Mouse (Mus musculus) right cerebral cortex, postnatal 10 days (tissue): ENCODE measurements around the gene Grn.

Source experiments
- DNase-seq, 2 experiments: peaks; one replicate each; pipeline ENCODE4 v3.0.0; 2021; ENCODE audit warnings: low spot score in 2 of 2

The Grn gene

DNA sequence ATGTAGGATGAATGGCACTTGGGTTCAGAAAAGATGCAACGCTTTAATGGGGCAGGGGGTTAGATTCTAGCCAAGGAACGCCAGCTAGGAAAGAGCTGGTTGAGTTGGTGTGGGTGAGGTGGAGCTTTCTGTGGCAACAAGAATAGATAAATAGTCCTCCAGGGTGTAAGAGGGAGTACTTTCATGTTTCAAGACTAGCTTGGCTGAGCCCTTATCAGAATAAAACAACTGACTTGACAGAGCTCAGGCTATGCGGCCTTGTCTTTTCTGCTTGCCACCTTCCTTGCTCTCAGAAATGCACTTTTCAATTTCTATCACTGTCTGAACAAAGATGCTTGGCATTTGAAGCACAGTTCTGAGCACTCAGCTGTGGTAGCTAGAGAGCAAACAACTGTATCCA lies 44.9 kb downstream of the Grn start:
- no peak for DNase-seq

DNA sequence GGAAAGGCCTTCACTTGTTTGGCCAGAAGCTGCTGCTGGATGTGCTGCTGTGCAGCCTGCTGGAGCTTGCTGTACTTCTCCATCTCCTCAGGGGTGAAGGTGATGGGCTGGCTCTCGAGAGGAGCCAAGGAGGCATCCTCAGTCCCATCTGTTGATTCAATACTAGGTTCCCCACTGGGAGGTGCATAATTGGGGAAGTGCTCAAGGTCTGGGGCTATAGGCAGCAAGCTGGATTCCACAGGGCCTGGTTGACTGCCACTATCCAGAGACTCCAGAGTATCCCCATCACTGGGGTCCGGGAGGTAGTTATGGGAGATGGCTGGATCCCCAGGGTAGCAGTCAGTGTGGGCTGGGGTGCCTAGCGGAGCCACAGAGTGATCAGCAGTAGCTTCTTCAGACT lies 48.6 kb downstream of the Grn start:
- DNase-seq, result no peak

DNA sequence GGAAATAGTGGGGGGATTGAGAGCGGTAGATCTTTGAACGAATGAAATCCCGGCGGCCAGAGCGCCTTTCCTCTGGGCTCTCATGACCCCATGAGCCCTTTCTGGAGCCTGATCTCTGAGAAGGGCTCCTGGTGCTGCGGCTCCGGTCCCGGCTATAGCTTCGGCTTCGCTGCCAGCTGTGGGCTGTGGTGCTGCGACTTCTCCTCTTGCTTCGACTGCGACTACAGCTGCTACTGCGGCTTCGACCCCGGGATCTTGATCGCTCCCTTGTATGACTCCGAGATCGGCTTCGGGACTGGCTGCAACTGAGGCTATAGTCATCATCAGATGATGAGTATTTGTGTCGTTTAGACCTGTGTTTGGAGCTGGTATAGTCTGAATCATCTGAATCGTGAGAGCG lies 49.5 kb downstream of the Grn start:
- DNase-seq, result no peak

DNA sequence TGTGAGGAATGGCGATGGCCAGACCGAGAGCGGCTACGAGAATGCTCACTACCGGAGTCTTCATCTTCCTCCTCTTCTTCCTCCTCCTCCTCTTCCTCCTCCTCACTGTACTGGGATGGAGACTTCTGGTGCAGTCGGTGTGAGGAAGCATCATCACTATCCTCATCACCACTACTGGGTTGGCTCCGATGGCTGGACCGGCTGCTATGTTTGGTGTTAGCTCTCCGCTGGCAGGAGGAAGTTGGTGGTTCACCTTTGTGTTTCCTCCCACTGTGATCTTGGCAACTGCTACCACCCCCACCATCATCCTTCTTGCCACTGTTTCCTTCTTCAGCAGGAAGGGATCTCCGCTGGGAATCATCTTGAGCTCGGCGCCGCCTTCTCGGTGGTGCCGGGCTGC lies 50.0 kb downstream of the Grn start:
- no peak for DNase-seq

DNA sequence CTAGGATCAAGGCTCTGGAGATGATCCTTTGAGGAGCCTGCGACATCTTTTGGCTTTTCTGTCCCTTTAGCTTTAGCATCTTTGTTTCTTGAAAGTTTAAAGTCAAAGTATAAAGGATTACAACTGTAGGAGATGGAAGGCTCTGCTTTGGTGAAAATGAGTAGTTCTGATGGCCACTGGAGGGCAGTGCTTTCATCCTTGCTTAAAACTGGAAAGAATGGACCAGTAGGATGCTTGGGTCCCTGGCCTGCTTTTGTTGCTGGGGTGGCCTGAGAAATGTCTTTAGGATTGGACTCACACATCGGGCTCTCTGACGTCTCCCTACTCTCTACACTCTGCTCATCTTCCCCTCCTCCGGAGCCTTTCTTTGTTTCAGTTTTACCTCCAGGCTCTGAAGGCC lies 50.8 kb downstream of the Grn start:
- DNase-seq, result no peak

DNA sequence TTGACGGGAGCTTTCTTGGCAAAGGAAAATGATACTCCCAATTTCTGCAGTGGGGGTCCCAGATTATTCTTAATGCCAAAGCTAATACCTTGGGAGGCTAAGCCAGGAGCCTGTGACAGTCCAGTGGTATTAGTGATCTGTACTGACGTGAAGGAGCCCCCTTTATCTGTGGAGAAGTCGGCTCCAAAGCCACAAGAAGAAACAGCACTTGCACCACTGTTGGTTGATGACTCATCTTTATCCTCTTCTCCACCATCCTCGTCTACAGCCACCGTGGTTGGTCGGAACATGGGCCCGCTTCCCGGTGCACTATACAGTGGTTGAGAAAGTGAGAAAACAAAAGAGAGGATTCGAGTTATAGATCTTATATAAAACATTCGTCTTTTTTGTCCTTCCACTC lies 51.7 kb downstream of the Grn start:
- DNase-seq, result no peak
